Mouse (Mus musculus): Measurements from ENCODE around the gene Arpc3. TPM values are rescaled to one million over a fixed set of nuclear protein-coding genes. Genes with fewer than 3 reads are reported as not detected.

Arpc3 gene
- polyA plus RNA-seq, 1 experiment from 2014 or later: 99.4 TPM

DNA sequence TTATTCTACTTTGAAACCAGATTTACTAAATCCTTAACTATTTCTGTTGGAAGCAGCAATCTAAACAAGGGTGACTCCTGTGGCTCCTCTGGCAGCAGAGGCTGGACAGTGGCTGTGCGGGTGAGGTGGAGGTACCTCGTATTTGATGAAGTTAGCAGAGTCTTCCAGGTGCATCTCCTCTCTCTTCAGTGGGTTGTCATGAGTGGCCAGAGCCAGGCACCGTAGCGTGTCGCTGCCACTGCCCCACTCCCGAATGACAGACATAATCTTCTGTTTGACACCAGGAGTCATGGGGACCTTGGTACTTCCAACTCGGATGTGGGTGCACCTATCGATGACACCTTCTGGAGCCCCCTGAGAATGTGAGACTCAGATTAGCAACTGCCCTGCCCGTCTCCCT is 69.8 kb downstream of the Arpc3 start:
- Histone ChIP-seq H3K27me3 (no peaks in the 10 kb centered on the region), H3K9ac (no peak overlapping the region), H3K4me2 (replicated peaks) (no peak overlapping the region), H3K4me1 (no peaks in the 10 kb centered on the region), H3K27ac (no peak overlapping the region), H3K36me3 (peaks cover 98% of the 10 kb centered on the region), H3K9me3 (no peaks in the 10 kb centered on the region), H3K4me3 (no peak overlapping the region)
- 95% methylated on average over 9 of the region's 9 CpGs for WGBS
- no peak for ATAC-seq (ENCODE audit: low FRiP score, low read depth)

Other genes starting within 250 kb of the Arpc3 start
- 231 and 235 TPM in 2 replicates for gene Ppp1cc, start 233.6 kb upstream of the Arpc3 start, polyA plus RNA-seq (2015; fragmentation: Nextera tagmentation; extraction: Ambion mirVana)
- gene Hvcn1, start 185.1 kb upstream of the Arpc3 start, polyA plus RNA-seq (2015; fragmentation: Nextera tagmentation; extraction: Ambion mirVana): 9.6 and 9.8 TPM in 2 replicates
- 5.7 and 5.8 TPM in 2 replicates for gene Tctn1, start 127.4 kb upstream of the Arpc3 start, polyA plus RNA-seq (2015; fragmentation: Nextera tagmentation; extraction: Ambion mirVana)
- gene Pptc7, start 107.5 kb upstream of the Arpc3 start, polyA plus RNA-seq (2015; fragmentation: Nextera tagmentation; extraction: Ambion mirVana): 8.5 and 8.8 TPM in 2 replicates
- 17.1 TPM in 2 replicates for gene Rad9b, start 37.6 kb upstream of the Arpc3 start, polyA plus RNA-seq (2015; fragmentation: Nextera tagmentation; extraction: Ambion mirVana)
- gene Vps29, start 37.5 kb upstream of the Arpc3 start, polyA plus RNA-seq (2015; fragmentation: Nextera tagmentation; extraction: Ambion mirVana): 185 and 193 TPM in 2 replicates
- gene Gpn3, start 20.0 kb upstream of the Arpc3 start, polyA plus RNA-seq (2015; fragmentation: Nextera tagmentation; extraction: Ambion mirVana): 78.2 and 81.9 TPM in 2 replicates
- gene Fam216a, start 19.5 kb upstream of the Arpc3 start, polyA plus RNA-seq (2015; fragmentation: Nextera tagmentation; extraction: Ambion mirVana): 85.3 and 89.6 TPM in 2 replicates
- 56.2 and 59.1 TPM in 2 replicates for gene Anapc7, start 29.8 kb downstream of the Arpc3 start, polyA plus RNA-seq (2015; fragmentation: Nextera tagmentation; extraction: Ambion mirVana)
- 27.0 and 28.3 TPM in 2 replicates for gene Atp2a2, start 110.3 kb downstream of the Arpc3 start, polyA plus RNA-seq (2015; fragmentation: Nextera tagmentation; extraction: Ambion mirVana)
- gene Ift81, start 222.6 kb downstream of the Arpc3 start, polyA plus RNA-seq (2015; fragmentation: Nextera tagmentation; extraction: Ambion mirVana): 48.7 and 50.7 TPM in 2 replicates

All from limb, embryonic 13.5 days (tissue).